Mouse (Mus musculus): ENCODE measurements around the gene Gm17359. TPM values are rescaled to one million over a fixed set of nuclear protein-coding genes. Genes with fewer than 3 reads are reported as not detected.

Gene Gm17359
- polyA plus RNA-seq, 1 experiment, result 0.08 TPM

DNA sequence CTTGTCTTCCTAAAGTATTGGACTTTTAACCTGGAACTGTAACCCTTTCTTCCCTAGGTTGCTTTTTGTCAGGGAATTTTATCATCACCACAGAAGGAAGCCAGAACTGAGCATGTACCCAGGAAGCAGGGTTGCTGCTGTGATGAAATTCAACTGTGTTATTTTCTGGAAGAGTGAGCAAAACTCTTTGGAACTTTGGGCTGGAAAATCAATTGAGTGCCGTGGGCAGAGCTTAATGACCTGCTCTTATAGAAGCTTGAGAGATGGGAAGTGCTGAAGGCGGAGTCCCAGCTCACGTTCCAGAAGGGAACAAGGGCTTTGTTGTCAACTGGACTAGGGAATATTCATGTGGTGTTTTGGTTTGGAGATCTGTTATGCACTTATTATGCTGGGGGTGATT lies 37.5 kb downstream of the Gm17359 start:
- Histone ChIP-seq H3K4me1 (ENCODE audit: control insufficient read depth, insufficient read depth, low read length) (no peaks in the 10 kb centered on the region; the same call in 1 of the 2 replicates), H3K27me3 (replicated peaks; ENCODE audit: control insufficient read depth, insufficient read depth, low read length) (no peaks in the 10 kb centered on the region), H3K36me3 (ENCODE audit: control insufficient read depth, insufficient read depth, low read length) (no peaks in the 10 kb centered on the region), H3K4me3 (ENCODE audit: insufficient read depth, low read depth, low read length) (no peak overlapping the region), H3K27ac (ENCODE audit: insufficient read depth, low read depth, low read length) (no peak overlapping the region)
- TF ChIP-seq CTCF (conservative IDR thresholded peaks at IDR 0.05; ENCODE audit: insufficient read depth, insufficient read length, low read depth, low read length) (no peak), POLR2A (IDR thresholded peaks at IDR 0.05; ENCODE audit: low read depth, low read length) (no peak)
- DNase-seq, result no peak
- 76% methylated on average over 3 of the region's 3 CpGs for WGBS

DNA sequence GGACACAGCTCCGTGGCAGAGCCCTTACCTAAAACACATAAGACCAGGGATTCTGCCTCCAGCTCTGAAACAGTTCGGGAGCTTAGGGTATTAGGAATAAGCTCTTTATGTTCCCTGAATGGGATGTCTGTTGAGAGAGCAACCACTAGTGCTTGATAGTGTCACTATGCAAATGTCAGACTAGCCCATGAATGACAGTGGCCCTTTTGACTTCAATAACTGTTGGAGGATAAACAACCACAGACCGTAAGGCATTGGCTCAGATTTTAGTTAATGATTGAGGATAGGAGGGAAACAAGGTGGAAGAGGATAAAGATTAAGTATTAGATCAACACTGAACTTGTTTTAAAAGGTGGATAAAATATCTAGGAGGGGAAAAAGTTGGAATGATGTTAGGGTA lies 41.6 kb downstream of the Gm17359 start:
- Histone ChIP-seq H3K27me3 (replicated peaks; ENCODE audit: control insufficient read depth, insufficient read depth, low read length) (no peaks in the 10 kb centered on the region), H3K27ac (ENCODE audit: insufficient read depth, low read depth, low read length) (no peak overlapping the region; the same call in 1 of the 2 replicates), H3K36me3 (ENCODE audit: control insufficient read depth, insufficient read depth, low read length) (no peaks in the 10 kb centered on the region), H3K4me3 (ENCODE audit: insufficient read depth, low read depth, low read length) (no peak overlapping the region), H3K4me1 (ENCODE audit: control insufficient read depth, insufficient read depth, low read length) (no peaks in the 10 kb centered on the region; the same call in 1 of the 2 replicates)
- peak; percentile 68 for DNase-seq
- TF ChIP-seq CTCF (conservative IDR thresholded peaks at IDR 0.05; ENCODE audit: insufficient read depth, insufficient read length, low read depth, low read length), result no peak
- WGBS, result 56% methylated on average over 3 of the region's 3 CpGs

DNA sequence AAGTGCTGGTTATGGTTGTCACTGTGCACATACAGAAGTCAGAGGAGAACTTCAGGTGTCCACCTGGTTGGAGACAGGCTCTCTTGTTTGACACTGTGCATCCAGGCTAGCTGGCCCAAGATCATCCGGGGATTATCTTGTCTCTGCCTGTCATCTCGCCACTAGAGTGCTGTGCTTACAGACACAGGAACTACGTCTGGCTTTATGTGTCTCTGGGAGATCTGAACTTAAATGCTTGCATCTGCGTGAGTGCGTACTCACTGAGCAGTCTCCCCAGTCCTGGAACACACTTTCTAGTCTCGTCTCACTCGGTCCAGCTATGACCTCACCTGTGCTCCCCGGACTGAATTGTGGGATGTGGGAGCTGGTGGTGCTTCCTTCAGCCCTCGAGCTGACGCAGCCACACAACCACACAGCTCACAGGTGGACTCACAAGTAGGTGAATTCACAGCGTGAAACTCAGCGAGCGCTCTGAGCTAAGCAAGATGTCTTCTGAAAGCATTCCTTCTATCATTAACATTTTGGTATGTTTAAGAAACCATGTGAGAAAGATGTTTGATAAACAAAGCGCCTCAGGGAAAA lies 42.9 kb downstream of the Gm17359 start:
- Histone ChIP-seq H3K36me3 (ENCODE audit: control insufficient read depth, insufficient read depth, low read length) (no peaks in the 10 kb centered on the region), H3K27me3 (replicated peaks; ENCODE audit: control insufficient read depth, insufficient read depth, low read length) (no peaks in the 10 kb centered on the region), H3K27ac (ENCODE audit: insufficient read depth, low read depth, low read length) (no peak overlapping the region), H3K4me1 (ENCODE audit: control insufficient read depth, insufficient read depth, low read length) (no peaks in the 10 kb centered on the region; the same call in 1 of the 2 replicates), H3K4me3 (ENCODE audit: insufficient read depth, low read depth, low read length) (no peak overlapping the region)
- no peak for DNase-seq
- 76% methylated on average over 14 of the region's 14 CpGs for WGBS
- TF ChIP-seq CTCF (conservative IDR thresholded peaks at IDR 0.05; ENCODE audit: insufficient read depth, insufficient read length, low read depth, low read length) (no peak), POLR2A (IDR thresholded peaks at IDR 0.05; ENCODE audit: low read depth, low read length) (no peak)

DNA sequence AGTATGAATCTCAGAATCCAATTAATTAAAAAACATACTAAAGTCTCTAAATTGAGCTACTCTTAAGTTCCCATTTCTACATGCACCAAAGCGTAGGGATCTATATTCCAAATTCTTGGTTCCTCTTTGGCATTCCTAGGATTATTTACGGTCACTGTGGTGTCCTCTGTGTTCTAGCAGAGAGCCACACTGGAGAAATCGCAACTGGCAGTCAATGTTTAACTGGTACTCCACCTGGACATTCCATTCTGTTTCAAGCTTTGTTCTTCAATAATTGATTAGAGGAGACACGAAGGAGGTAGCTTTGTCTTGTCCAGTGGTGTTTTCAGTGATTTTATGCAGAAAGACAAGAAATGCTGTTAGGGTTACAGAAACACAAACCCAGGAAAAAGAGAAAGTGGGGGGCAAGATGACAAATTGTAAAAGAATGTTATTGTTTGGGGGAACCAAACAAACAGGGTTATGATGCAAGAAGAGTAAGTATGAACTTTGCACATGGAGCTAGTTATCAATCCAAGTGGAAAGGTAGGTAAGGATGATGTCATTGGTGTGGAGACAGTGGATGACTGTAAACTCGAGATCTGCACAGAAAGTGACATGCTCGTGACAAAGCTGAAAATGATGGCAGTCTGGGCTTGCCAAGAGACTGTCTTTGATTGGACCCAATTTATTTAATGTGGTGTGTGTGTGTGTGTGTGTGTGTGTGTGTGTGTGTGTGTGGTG lies 43.6 kb downstream of the Gm17359 start:
- no peaks in the 10 kb centered on the region for H3K36me3 ChIP-seq (ENCODE audit: control insufficient read depth, insufficient read depth, low read length)
- no peak overlapping the region for H3K27ac ChIP-seq (ENCODE audit: insufficient read depth, low read depth, low read length)
- no peak overlapping the region for H3K4me3 ChIP-seq (ENCODE audit: insufficient read depth, low read depth, low read length)
- H3K27me3 ChIP-seq (replicated peaks; ENCODE audit: control insufficient read depth, insufficient read depth, low read length), result no peaks in the 10 kb centered on the region
- no peak for TF ChIP-seq CTCF (conservative IDR thresholded peaks at IDR 0.05; ENCODE audit: insufficient read depth, insufficient read length, low read depth, low read length)
- no peak for TF ChIP-seq POLR2A (IDR thresholded peaks at IDR 0.05; ENCODE audit: low read depth, low read length)
- DNase-seq, result peak; percentile 48
- no peaks in the 10 kb centered on the region; the same call in 1 of the 2 replicates for H3K4me1 ChIP-seq (ENCODE audit: control insufficient read depth, insufficient read depth, low read length)
- 56% methylated on average over 6 of the region's 6 CpGs for WGBS

DNA sequence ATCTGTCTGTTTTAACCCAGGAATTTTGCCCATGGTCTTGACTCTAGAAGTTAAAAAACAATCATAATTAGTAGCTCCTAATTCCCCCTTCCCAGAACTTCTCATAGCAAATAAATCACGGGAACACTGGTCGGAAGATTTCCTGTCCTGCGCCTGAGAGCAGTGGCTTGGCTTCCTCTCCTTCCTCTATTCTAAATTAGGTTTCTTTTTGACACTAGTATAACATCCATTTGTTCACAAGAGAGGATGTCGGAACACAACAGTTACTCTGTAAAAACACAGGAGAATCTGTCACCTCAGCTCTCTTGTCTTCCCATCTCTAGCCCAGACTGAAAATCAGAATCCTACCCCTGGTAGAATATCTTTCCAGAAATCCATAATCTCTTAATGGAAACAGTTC lies 44.9 kb downstream of the Gm17359 start:
- WGBS, result 53% methylated on average over 4 of the region's 4 CpGs
- Histone ChIP-seq H3K4me1 (ENCODE audit: control insufficient read depth, insufficient read depth, low read length) (no peaks in the 10 kb centered on the region; the same call in 1 of the 2 replicates), H3K4me3 (ENCODE audit: insufficient read depth, low read depth, low read length) (no peak overlapping the region), H3K27me3 (replicated peaks; ENCODE audit: control insufficient read depth, insufficient read depth, low read length) (no peaks in the 10 kb centered on the region), H3K27ac (ENCODE audit: insufficient read depth, low read depth, low read length) (no peak overlapping the region), H3K36me3 (ENCODE audit: control insufficient read depth, insufficient read depth, low read length) (no peaks in the 10 kb centered on the region)
- no peak for TF ChIP-seq POLR2A (IDR thresholded peaks at IDR 0.05; ENCODE audit: low read depth, low read length)
- TF ChIP-seq CTCF (conservative IDR thresholded peaks at IDR 0.05; ENCODE audit: insufficient read depth, insufficient read length, low read depth, low read length), result no peak
- peak; percentile 56 for DNase-seq

DNA sequence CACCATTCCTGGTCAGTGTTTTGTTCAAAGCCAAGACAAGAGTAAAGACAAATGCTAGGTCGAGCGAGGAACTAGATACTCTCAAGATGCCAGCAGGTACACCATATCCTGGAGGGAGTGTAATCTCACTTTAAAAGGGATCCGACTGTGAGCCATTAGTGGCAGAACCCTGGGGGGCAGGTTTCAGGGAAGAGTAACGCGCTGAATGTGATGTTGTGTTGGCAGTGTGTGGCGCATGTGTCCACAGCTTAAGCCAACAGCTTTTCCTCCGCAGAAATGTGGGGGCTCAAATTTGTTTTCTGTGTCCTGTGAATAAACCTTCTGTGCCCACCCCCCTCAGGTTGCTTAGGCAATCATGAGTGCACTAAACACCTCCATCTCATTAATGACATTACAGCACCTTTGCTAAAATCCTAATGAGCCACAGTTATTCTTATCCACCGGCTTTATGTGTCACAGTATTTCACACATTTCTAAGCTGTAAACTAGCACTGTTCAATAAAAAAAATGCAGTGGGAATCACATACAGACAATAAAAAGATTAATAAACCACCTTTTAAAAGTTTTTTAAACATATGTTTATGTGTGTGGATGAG lies 49.1 kb downstream of the Gm17359 start:
- Histone ChIP-seq H3K4me3 (ENCODE audit: insufficient read depth, low read depth, low read length) (no peak overlapping the region), H3K27me3 (replicated peaks; ENCODE audit: control insufficient read depth, insufficient read depth, low read length) (no peaks in the 10 kb centered on the region), H3K27ac (ENCODE audit: insufficient read depth, low read depth, low read length) (no peak overlapping the region), H3K36me3 (ENCODE audit: control insufficient read depth, insufficient read depth, low read length) (no peaks in the 10 kb centered on the region), H3K4me1 (ENCODE audit: control insufficient read depth, insufficient read depth, low read length) (no peaks in the 10 kb centered on the region)
- no peak for TF ChIP-seq CTCF (conservative IDR thresholded peaks at IDR 0.05; ENCODE audit: insufficient read depth, insufficient read length, low read depth, low read length)
- TF ChIP-seq POLR2A (IDR thresholded peaks at IDR 0.05; ENCODE audit: low read depth, low read length), result no peak
- 59% methylated on average over 8 of the region's 8 CpGs for WGBS
- no peak for DNase-seq

DNA sequence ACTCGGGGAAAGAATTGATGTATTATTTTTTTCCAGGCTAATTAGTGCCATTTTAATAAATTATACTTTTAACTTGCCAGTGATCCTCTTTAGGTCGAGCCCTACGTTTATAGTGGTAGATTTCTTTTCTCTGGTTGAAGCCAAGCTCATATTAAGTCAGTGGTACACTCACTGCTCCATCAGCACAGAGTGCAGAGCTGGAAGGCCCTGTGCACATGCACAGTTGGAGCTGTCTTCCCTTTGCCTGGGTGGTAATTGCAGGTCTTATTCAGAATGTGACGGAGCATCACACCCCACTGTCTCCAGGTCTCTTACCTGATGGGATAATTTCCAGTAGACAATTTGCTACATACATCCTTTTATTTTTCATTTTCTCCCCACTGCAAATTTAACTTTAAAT lies 52.6 kb downstream of the Gm17359 start:
- WGBS, result 52% methylated on average over 4 of the region's 4 CpGs
- TF ChIP-seq CTCF (conservative IDR thresholded peaks at IDR 0.05; ENCODE audit: insufficient read depth, insufficient read length, low read depth, low read length), result no peak
- no peak for TF ChIP-seq POLR2A (IDR thresholded peaks at IDR 0.05; ENCODE audit: low read depth, low read length)
- H3K27ac ChIP-seq (ENCODE audit: insufficient read depth, low read depth, low read length), result no peak overlapping the region

More for the DNA sequence above, 52.6 kb downstream of the Gm17359 start:
- no peak for DNase-seq
- Histone ChIP-seq H3K4me3 (ENCODE audit: insufficient read depth, low read depth, low read length) (no peak overlapping the region), H3K4me1 (ENCODE audit: control insufficient read depth, insufficient read depth, low read length) (no peaks in the 10 kb centered on the region), H3K27me3 (replicated peaks; ENCODE audit: control insufficient read depth, insufficient read depth, low read length) (no peaks in the 10 kb centered on the region), H3K36me3 (ENCODE audit: control insufficient read depth, insufficient read depth, low read length) (no peaks in the 10 kb centered on the region)

Data from kidney, adult 2 months (tissue).